8 mouse cellular contexts compared by ENCODE assay signal in the genomic region with DNA sequence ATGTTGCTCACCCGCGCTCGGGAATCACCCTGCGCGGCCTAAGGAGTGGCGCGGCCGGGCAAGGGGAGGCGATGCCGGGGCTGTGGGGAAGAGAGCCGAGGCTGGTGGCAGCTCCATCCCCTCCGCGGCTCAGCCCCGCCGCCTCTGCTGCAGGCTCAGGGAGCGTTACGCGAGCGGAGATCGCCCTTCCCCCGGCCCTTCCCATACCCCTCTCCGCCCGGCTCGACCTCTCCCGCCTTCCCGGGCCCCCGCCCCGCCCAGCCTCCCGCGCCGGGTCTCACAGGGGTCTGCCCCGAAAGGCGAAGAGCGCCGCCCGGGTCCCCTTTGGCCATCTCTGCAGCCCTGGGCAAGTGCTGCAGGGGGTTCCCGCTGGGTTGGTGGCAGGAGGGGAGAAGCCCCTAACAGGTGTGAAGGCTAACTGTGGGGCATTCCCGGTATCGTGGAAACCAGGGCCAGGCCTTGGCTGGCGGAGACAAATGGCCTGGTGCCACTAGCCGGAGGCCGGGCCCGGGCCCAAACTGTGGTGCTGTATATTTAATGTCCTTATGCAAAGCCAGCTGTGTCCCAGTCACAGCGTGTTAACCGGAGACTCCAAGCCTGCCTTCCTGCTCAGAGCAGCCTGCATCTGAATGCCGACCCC. TPM values are rescaled to one million over a fixed set of nuclear protein-coding genes. Genes with fewer than 3 reads are reported as not detected.
DNase-seq lines count a peak whose midpoint lies in the region; ATAC-seq lines count a peak whose summit lies in the region.

Tmem229a (minus strand) TSS at position 352 of the 640 bp plus-strand sequence.

- peak within 1 kb of the TSS; percentile 74 for H3K4me3 ChIP-seq in hindbrain, embryonic 12.5 days

- H3K36me3 ChIP-seq in hindbrain, embryonic 12.5 days: no peaks in the 10 kb centered on the region

- H3K27me3 ChIP-seq in hindbrain, embryonic 12.5 days: peaks cover 3% of the 10 kb centered on the region

- peak; percentile 75 for ATAC-seq in frontal cortex, adult (ENCODE audit: low TSS enrichment)
- peak; percentile 92 for ATAC-seq in hindbrain, embryonic 12.5 days (ENCODE audit: low FRiP score)

- peak within 1 kb of the TSS; percentile 84 for H3K9ac ChIP-seq in hindbrain, embryonic 12.5 days

- WGBS in hindbrain, embryonic 12.5 days: under 1% methylated on average over 44 of the region's 46 CpGs

- H3K9me3 ChIP-seq in hindbrain, embryonic 12.5 days (replicated peaks): no peaks in the 10 kb centered on the region

- H3K27ac ChIP-seq in hindbrain, embryonic 12.5 days: peak within 1 kb of the TSS; percentile 69

- DNase-seq in adrenal gland, adult 18-20 months (ENCODE audit: low spot score in 2 of 2): peak; percentile 16 to 22
- DNase-seq in cerebellum, adult 8-10 months: peak; percentile 67
- peak in 1 of 2 experiments; percentile 83 for DNase-seq in layer of hippocampus, postnatal 10 days (ENCODE audit: low spot score in 2 of 2)
- DNase-seq in lung, postnatal 10 days: peak; percentile 4
- peak; percentile 62 to 66 for DNase-seq in right cerebral cortex, postnatal 36 days (ENCODE audit: low spot score in 2 of 2)
- no peak for DNase-seq in thymus, postnatal 25 days

- H3K4me1 ChIP-seq in hindbrain, embryonic 12.5 days: peaks cover 5% of the 10 kb centered on the region; the same call in 1 of the 2 replicates

- H3K4me2 ChIP-seq in hindbrain, embryonic 12.5 days (replicated peaks): peak within 1 kb of the TSS; percentile 90

RNA-seq across cellular contexts. Expression of gene Tmem229a, which starts in this region (rescaled TPM):
- total RNA-seq in adrenal gland, adult 18-20 months (2021): under 1 TPM; 0.06 to 0.20 TPM
- 1.6 and 1.7 TPM in 2 replicates for polyA plus RNA-seq in hindbrain, embryonic 12.5 days (2016; fragmentation: Nextera tagmentation; extraction: Ambion mirVana)
- total RNA-seq in layer of hippocampus, postnatal 10 days (2021): 10 to 100 TPM; 40.1 to 40.8 TPM

Comparison
In these comparisons a context has a peak if more than half of its experiments do, and no peak if none do; other contexts are left out.
1. RNA of gene Tmem229a (total RNA-seq): 40.1 to 40.8 TPM in layer of hippocampus, postnatal 10 days; 0.06 to 0.20 TPM in adrenal gland, adult 18-20 months; every median in the first group is over 10 times any median in the second.
2. Peak in DNase-seq in adrenal gland, adult 18-20 months; RNA of the gene not detected or under 1 TPM.